In genomic region chr9:80157840-80158465, GRCm38 (mm10) we compare ENCODE assay signal across 18 mouse cellular contexts. TPM values are rescaled to one million over a fixed set of nuclear protein-coding genes. Genes with fewer than 3 reads are reported as not detected.
DNase-seq lines count a peak whose midpoint lies in the region; ATAC-seq and TF ChIP-seq lines count a peak whose summit lies in the region.
"Had no signal": no experiment of that assay in that cellular context is flagged by ENCODE, and none has a peak within 500 bp of the region (broad histone marks: within the 10 kb centered on the region; RNA-seq: fewer than 3 reads in every experiment).

No protein-coding gene starts in this region.

- intact Hi-C loops in heart, adult 2 months (cut with DNase I) = no loop called here

- no peaks in the 10 kb centered on the region for H3K9me3 ChIP-seq in kidney, embryonic 15.5 days (replicated peaks)
- H3K9me3 ChIP-seq: embryonic facial prominence, embryonic 12.5 days; hindbrain, embryonic 10.5 days; limb, embryonic 13.5 days; neural tube, embryonic 12.5 days had no signal

- DNase-seq in urinary bladder, postnatal 14 days (ENCODE audit: low spot score) = peak; percentile 12
- no peak for DNase-seq in urinary bladder, postnatal 25 days (ENCODE audit: low spot score)
- no peak for DNase-seq in thymus, postnatal 4 days
- no peak for DNase-seq in right cerebral cortex, adult 2 months (ENCODE audit: low spot score in 2 of 2)
- no peak for DNase-seq in heart, adult 2 months
- DNase-seq: adrenal gland, postnatal 36 days; cerebellum, adult 2 months; forebrain, postnatal 0 days; layer of hippocampus, adult 9-11 months; lung, adult 18-20 months; thymus, adult 2 months had no signal

- no peak for TF ChIP-seq CTCF in small intestine, adult 2 months (IDR thresholded peaks at IDR 0.05; ENCODE audit: extremely low read depth, insufficient read length, insufficient replicate concordance, low read depth, low read length)
- TF ChIP-seq CTCF in heart, adult 2 months (IDR thresholded peaks at IDR 0.05) = no peak

- peak; percentile 75 for ATAC-seq in kidney, embryonic 15.5 days (replicated peaks; ENCODE audit: low FRiP score)
- ATAC-seq: activated CD4-positive, CD25-positive, alpha-beta regulatory T cell, adult 4 months; forebrain, postnatal 0 days had no signal

- whole genome bisulfite sequencing in kidney, embryonic 15.5 days = 75% methylated on average over 12 of the region's 12 CpGs
- WGBS in small intestine, adult 2 months = 30% methylated on average over 12 of the region's 12 CpGs
- WGBS in heart, adult 2 months = 90% methylated on average over 12 of the region's 12 CpGs

- no peaks in the 10 kb centered on the region for H3K27me3 ChIP-seq in kidney, embryonic 15.5 days
- no peaks in the 10 kb centered on the region for H3K27me3 ChIP-seq in small intestine, adult 2 months (ENCODE audit: control insufficient read depth, insufficient read depth, low read length)
- H3K27me3 ChIP-seq in heart, adult 2 months (ENCODE audit: control insufficient read depth, insufficient read depth, low read length) = no peaks in the 10 kb centered on the region
- H3K27me3 ChIP-seq: embryonic facial prominence, embryonic 12.5 days; limb, embryonic 13.5 days; neural tube, embryonic 12.5 days had no signal

- H3K4me2 ChIP-seq in kidney, embryonic 15.5 days = peak overlapping the region; percentile 31; the same call in 1 of the 2 replicates
- H3K4me2 ChIP-seq: embryonic facial prominence, embryonic 12.5 days; limb, embryonic 13.5 days; neural tube, embryonic 12.5 days had no signal

- peaks cover 2% of the 10 kb centered on the region; the same call in 1 of the 2 replicates for H3K36me3 ChIP-seq in kidney, embryonic 15.5 days
- no peaks in the 10 kb centered on the region for H3K36me3 ChIP-seq in small intestine, adult 2 months (ENCODE audit: control insufficient read depth, insufficient read depth, low read length)
- H3K36me3 ChIP-seq in heart, adult 2 months (ENCODE audit: control insufficient read depth, insufficient read depth, low read length) = no peaks in the 10 kb centered on the region

- peaks cover 23% of the 10 kb centered on the region for H3K4me1 ChIP-seq in kidney, embryonic 15.5 days
- peaks cover 6% of the 10 kb centered on the region; the same call in 1 of the 2 replicates for H3K4me1 ChIP-seq in small intestine, adult 2 months (ENCODE audit: control insufficient read depth, insufficient read depth, insufficient read length, low read length)
- H3K4me1 ChIP-seq in heart, adult 2 months (ENCODE audit: control insufficient read depth, insufficient read depth, low read length) = peaks cover 2% of the 10 kb centered on the region
- H3K4me1 ChIP-seq: embryonic facial prominence, embryonic 12.5 days; hindbrain, embryonic 10.5 days; limb, embryonic 13.5 days; neural tube, embryonic 12.5 days had no signal

- no peak for TF ChIP-seq EP300 in heart, adult 2 months (IDR thresholded peaks at IDR 0.05; ENCODE audit: insufficient read depth, low read depth, low read length)

- H3K9ac ChIP-seq in kidney, embryonic 15.5 days = no peak overlapping the region
- no peak overlapping the region for H3K9ac ChIP-seq in heart, adult 2 months (ENCODE audit: low read depth, low read length)
- H3K9ac ChIP-seq: embryonic facial prominence, embryonic 12.5 days; forebrain, postnatal 0 days; limb, embryonic 13.5 days; neural tube, embryonic 12.5 days had no signal

- H3K27ac ChIP-seq in kidney, embryonic 15.5 days = peak overlapping the region; percentile 89
- H3K27ac ChIP-seq in small intestine, adult 2 months (ENCODE audit: insufficient read depth, low read depth, low read length) = peak overlapping the region; percentile 100
- H3K27ac ChIP-seq in heart, adult 2 months = no peak overlapping the region
- H3K27ac ChIP-seq: embryonic facial prominence, embryonic 12.5 days; hindbrain, embryonic 10.5 days; limb, embryonic 13.5 days; neural tube, embryonic 12.5 days had no signal

- TF ChIP-seq POLR2A in small intestine, adult 2 months (IDR thresholded peaks at IDR 0.05; ENCODE audit: low read depth, low read length) = peak; percentile 64; the same call in 1 of the 2 replicates
- no peak for TF ChIP-seq POLR2A in heart, adult 2 months (IDR thresholded peaks at IDR 0.05; ENCODE audit: insufficient read depth, low read depth, low read length)

- H3K79me2 ChIP-seq in heart, adult 2 months (replicated peaks; ENCODE audit: control insufficient read depth, insufficient read depth, low read length) = no peaks in the 10 kb centered on the region

- H3K4me3 ChIP-seq in kidney, embryonic 15.5 days (replicated peaks) = no peak overlapping the region
- peak overlapping the region; percentile 60 for H3K4me3 ChIP-seq in small intestine, adult 2 months (ENCODE audit: low read depth, low read length)
- H3K4me3 ChIP-seq in heart, adult 2 months = no peak overlapping the region
- H3K4me3 ChIP-seq: embryonic facial prominence, embryonic 12.5 days; hindbrain, embryonic 10.5 days; limb, embryonic 13.5 days; neural tube, embryonic 12.5 days had no signal

RNA-seq across cellular contexts. Expression of gene Myo6, which starts 6.9 kb away (rescaled TPM):
- polyA plus RNA-seq in kidney, embryonic 15.5 days (2015; fragmentation: Nextera tagmentation; extraction: Ambion mirVana) = 54.0 and 56.7 TPM in 2 replicates
- polyA plus RNA-seq in small intestine, adult 2 months (2012; rRNA removed) = 18.5 and 36.8 TPM in 2 replicates
- 10 to 100 TPM; 10.5 to 11.4 TPM for total RNA-seq in heart, adult 2 months (2021)
- 6.4 and 6.9 TPM in 2 replicates for polyA plus RNA-seq in heart, adult 2 months (2012; rRNA removed)
